Mouse (Mus musculus): Measurements from ENCODE around the gene Srebf2.

Srebf2 gene

GRCm38 (mm10) chr15:82184183-82184582 lies 37.2 kb downstream of the Srebf2 start:
- DNase-seq, result peak; percentile 72

GRCm38 (mm10) chr15:82184656-82185055 lies 37.7 kb downstream of the Srebf2 start:
- peak; percentile 91 for DNase-seq

GRCm38 (mm10) chr15:82185062-82185783 lies 38.2 kb downstream of the Srebf2 start:
- no peak for DNase-seq

GRCm38 (mm10) chr15:82186131-82186530 lies 39.1 kb downstream of the Srebf2 start:
- DNase-seq, result peak; percentile 35

- DNase-seq, result no peak
These were observed 40.0 kb downstream of the Srebf2 start for GRCm38 (mm10) chr15:82186931-82187330.

- DNase-seq, result no peak
These were observed 40.4 kb downstream of the Srebf2 start for GRCm38 (mm10) chr15:82187401-82187800.

GRCm38 (mm10) chr15:82187924-82188323 lies 40.9 kb downstream of the Srebf2 start:
- no peak for DNase-seq

- DNase-seq, result peak; percentile 70
These were observed 41.7 kb downstream of the Srebf2 start for GRCm38 (mm10) chr15:82188481-82189240.

- no peak for DNase-seq
These were observed 45.6 kb downstream of the Srebf2 start for GRCm38 (mm10) chr15:82192617-82193016.

- DNase-seq, result no peak
These were observed 49.3 kb downstream of the Srebf2 start for GRCm38 (mm10) chr15:82196300-82196699.

GRCm38 (mm10) chr15:82197246-82197750 lies 50.3 kb downstream of the Srebf2 start:
- no peak for DNase-seq

GRCm38 (mm10) chr15:82197937-82198336 lies 51.0 kb downstream of the Srebf2 start:
- no peak for DNase-seq

GRCm38 (mm10) chr15:82198342-82198741 lies 51.4 kb downstream of the Srebf2 start:
- DNase-seq, result no peak

- DNase-seq, result no peak
These were observed 52.6 kb downstream of the Srebf2 start for GRCm38 (mm10) chr15:82199546-82199945.

- DNase-seq, result no peak
These were observed 55.1 kb downstream of the Srebf2 start for GRCm38 (mm10) chr15:82202086-82202485.

GRCm38 (mm10) chr15:82203090-82203489 lies 56.1 kb downstream of the Srebf2 start:
- no peak for DNase-seq

GRCm38 (mm10) chr15:82203611-82204351 lies 56.8 kb downstream of the Srebf2 start:
- DNase-seq, result no peak

GRCm38 (mm10) chr15:82204680-82205371 lies 57.8 kb downstream of the Srebf2 start:
- DNase-seq, result no peak

GRCm38 (mm10) chr15:82206365-82207104 lies 59.6 kb downstream of the Srebf2 start:
- no peak for DNase-seq

GRCm38 (mm10) chr15:82207105-82207459 lies 60.1 kb downstream of the Srebf2 start:
- no peak for DNase-seq

- DNase-seq, result no peak
These were observed 60.7 kb downstream of the Srebf2 start for GRCm38 (mm10) chr15:82207504-82208219.
